Mouse (Mus musculus): Measurements from ENCODE around the gene H2-DMb2. TPM values are rescaled to one million over a fixed set of nuclear protein-coding genes. Genes with fewer than 3 reads are reported as not detected.

H2-DMb2 gene
- under 1 TPM; 0.36 to 0.37 TPM for total RNA-seq (2021)
- long read RNA-seq, experiment 1 = 0 reads
- long read RNA-seq, experiment 2, partial matches to known transcripts = 0 of 2 reads
- long read RNA-seq, experiment 2, other reads (novel, unspliced or antisense) = 0 of 2 reads

DNA sequence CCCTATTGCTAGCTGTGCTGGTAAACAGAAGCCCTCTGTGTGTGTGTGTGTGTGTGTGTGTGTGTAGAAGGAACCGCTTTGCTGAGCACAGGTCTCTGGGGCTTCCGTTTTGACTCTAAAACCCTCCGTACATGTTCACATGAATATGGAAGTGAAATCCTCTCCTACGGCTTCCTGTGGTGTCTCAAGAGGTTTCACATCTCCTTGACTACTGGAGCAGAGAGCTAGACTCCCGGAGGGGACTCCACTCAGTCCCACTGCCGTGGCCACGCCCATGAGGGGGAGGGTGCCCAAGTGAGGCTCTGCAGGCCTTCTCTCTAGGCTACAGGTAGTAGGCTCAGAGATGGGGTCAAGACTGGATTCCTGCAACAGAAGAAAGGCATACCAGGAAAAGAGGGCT, at the start of gene H2-DMb2:
H2-DMb2 (plus strand) TSS at position 275 of the 400 bp plus-strand sequence.
- peak in 1 of 2 experiments; percentile 45 for DNase-seq (ENCODE audit: low spot score in 2 of 2)

DNA sequence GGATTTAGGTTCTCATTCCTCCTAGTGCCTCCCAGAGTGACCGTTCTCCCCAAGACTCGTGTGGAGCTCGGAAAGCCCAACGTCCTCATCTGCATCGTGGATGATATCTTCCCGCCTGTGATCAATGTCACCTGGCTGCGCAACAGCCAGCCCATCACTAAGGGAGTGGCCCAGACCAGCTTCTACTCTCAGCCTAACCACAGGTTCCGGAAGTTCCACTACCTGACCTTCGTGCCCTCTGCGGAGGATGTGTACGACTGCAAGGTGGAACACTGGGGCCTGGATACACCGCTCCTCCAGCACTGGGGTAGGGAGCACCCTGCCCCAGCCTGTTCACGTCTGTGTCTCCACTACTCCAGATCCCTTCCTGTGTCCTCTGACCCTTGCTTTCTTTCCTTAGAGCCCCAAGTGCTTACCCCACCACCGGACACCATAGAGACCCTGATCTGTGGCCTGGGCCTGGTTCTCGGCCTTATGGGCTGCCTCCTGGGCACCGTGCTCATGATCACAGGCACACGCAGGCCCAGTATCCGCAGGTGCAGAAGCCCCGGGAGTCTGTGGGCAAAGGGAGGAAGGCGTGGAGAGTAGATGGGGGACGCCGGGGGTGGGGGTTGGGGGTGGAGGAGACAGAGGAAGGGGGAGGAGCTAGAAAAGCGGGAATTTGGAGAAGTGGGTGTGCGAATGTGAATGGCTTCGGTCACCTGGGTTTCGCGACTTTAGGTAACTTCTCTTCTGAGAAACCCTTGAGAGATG, 48.6 kb upstream of the H2-DMb2 start:
- no peak for DNase-seq (ENCODE audit: low spot score in 2 of 2)

DNA sequence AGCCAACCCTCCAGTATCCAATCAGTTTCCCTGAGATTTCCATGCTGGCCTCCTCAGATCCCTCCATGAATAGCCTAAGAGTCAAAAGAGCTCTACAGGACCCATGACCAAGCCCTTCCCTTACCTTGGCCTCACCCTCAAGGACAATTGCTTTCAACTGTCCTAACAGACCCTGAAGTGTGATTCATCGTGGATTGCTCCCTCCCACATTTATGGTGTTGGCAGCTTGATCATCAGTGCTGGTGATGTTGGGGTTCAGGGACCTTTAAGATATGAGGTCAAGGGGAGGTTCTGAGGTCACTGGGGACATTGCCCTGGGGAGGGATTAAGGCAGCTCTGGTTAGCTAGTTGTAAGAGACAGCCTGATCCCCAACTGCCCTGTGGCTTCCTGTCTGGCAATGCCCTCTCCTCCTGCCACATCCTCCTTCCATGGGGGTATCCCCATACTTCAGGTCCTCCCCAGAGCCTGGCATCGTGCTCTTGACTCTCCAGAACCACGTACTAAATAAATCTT, 46.6 kb upstream of the H2-DMb2 start:
- DNase-seq (ENCODE audit: low spot score in 2 of 2) = no peak

DNA sequence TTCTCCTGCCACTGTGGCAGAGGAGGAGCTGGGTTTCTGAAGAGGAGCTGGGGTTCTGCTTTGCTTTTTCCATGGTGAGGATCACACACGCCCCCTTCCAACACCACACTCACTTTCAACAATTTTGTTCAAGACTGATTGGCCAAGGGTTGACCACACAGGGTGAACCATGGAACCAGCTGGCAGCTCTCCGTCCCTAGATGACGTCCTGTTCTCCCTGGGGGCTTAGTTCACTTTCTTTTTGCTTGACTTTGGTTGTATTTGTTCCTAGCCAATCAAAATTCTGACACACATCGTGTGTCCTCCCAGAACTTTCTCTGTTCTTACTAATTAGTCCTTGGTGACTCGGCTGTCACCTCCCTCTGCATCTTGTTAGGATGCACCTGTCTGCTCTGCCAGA, 45.8 kb upstream of the H2-DMb2 start:
- no peak for DNase-seq (ENCODE audit: low spot score in 2 of 2)

DNA sequence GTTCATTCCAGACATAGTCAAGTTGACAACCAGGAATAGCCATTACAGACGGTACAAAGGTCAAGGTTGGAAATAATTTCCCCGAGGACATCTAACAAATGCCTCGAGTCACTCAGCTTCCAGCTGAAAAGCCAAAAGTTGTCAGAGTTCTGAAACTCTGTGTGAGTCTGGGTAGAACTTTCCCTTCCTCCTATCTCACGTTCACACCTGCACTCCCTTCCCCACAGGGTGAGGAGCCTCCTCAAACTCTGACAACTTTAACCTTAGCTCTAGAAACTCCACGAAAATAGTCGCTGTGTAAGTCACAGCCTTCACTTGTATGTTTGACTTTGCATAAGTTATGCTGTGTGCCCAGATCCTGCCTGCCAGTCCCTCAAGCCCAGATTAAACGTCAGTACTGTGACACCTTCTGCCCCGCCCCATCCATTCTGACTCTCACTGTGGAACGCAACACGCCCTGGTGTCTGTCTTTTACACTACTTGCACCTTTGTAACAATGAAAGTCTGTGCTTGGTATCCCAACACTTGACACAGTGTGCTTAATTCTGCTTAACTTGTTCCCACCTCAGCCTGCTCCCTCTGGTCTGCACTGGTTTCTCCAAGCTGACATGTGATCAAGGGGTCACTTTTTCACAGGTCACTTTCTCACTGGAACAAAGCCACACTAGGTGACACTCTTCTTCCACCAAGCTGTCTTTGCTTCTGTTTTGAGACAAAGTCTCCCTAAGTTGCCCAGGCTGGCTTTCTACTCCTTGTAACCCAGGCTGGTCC, 44.2 kb upstream of the H2-DMb2 start:
- DNase-seq (ENCODE audit: low spot score in 2 of 2) = no peak

DNA sequence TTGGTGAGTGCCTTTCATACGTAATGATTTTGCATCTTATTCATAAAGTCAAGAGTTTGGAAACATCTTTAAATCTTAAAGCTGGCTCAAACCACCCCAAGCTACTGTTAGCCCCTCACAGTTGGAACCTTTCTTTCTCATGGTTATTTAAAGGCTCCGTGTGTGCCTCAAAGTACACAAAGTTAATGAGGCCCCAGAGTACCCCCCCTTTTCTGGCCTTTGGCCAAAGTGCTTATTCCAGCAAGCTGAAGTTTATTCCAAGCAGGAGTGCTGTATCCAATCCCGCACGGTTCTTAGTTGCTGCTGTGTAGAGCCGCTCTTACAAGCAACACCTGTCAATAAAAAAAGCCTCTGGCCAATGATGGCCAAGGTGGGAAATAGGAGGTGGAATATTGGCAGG, 43.6 kb upstream of the H2-DMb2 start:
- DNase-seq (ENCODE audit: low spot score in 2 of 2) = no peak

DNA sequence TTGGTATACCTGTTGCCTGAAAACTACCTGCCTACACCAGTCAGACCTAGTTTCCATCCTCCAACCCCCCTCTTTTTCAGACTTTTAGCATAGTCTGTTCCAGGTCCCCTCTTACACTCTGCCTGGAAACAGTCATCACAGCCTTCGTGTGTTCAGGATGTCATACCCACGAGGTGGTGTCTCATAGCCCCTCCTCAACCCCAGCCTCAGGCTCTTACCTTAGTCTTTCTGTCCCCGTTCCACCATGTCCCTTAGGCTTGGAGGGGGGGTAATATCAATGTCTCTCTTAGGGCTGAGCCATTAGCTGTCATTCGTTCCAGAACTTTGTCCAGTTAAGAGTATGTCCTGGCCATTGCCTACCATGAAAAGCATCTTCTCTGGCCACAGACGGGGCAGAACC, 41.9 kb upstream of the H2-DMb2 start:
- DNase-seq (ENCODE audit: low spot score in 2 of 2) = no peak

DNA sequence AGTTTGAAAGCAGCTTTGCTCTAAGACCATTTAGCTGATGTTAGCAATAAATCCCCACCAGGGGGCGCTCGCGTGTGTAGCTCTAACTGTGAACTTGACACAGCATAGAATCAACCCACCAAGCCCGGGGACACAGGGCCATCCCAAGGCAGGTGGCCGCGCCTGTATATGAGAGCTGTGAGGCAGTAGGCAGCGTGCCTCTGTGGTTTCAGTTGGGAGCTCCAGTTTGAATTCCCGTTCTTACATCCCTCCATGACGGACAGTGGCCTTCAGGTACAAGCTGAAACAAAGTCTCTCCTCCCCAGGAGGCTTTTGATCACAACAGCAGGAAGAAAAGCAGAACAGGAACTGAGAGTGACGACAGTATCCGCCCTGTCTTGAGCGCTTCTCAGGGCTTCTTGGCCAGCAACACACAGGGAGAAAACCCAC, 41.5 kb upstream of the H2-DMb2 start:
- peak; percentile 93 to 95 for DNase-seq (ENCODE audit: low spot score in 2 of 2)

DNA sequence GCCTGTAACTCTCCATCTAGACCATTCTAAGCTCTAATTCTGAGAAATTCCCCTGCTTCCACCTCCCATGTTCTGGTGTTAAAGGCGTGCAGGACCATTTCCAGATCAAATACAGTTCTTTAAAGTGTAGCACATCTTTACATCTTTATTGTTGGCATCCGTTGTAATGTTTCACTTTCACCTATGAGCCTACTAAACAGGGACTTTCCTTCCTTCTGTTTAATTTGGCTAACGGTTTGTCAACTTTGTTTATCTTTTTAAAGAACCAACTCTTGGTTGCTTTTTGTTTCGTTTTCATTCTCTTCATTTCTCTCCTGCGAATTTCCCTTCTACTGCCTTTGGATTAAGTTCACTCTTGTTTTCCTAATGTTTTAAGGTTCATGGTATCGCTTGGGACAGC, 40.3 kb upstream of the H2-DMb2 start:
- DNase-seq (ENCODE audit: low spot score in 2 of 2) = no peak

DNA sequence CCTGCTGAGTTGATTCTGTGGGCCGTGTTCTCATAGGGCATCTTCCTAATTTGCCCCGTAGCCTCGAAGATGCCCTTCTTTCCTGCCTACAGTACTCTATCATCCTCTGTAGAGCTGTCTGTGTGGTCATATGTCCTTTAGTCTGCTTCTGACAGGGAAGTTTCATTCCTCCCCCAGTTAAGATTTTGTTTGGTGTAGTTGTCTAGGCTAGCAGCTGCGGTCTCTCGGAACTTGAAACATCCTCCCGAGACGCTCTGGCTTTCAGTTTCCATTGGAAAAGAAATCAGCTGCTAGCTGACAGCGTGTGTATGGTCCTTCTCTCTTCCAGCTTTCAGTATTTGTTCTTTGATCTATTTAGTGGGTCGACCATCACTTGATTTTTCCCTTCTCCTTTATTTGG, 38.3 kb upstream of the H2-DMb2 start:
- no peak for DNase-seq (ENCODE audit: low spot score in 2 of 2)

DNA sequence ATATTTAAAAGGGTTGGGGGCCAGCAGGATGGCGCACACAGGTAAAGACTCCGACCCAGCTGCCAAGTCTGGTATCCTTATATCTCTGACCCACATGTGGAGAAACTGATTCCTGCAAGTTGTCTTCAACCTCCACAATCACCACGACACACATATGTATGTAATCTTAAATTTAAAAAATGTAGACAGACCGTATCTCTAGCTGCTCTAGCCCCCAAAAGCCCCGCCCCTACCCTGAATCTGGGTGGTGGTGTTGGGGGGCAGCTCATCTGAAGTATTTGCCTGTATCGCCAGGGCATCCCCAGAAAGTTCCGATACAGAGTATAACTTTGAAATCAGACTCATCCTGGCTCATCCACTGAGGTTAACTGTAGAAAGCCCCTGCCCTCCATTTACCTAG, 36.6 kb upstream of the H2-DMb2 start:
- no peak for DNase-seq (ENCODE audit: low spot score in 2 of 2)

DNA sequence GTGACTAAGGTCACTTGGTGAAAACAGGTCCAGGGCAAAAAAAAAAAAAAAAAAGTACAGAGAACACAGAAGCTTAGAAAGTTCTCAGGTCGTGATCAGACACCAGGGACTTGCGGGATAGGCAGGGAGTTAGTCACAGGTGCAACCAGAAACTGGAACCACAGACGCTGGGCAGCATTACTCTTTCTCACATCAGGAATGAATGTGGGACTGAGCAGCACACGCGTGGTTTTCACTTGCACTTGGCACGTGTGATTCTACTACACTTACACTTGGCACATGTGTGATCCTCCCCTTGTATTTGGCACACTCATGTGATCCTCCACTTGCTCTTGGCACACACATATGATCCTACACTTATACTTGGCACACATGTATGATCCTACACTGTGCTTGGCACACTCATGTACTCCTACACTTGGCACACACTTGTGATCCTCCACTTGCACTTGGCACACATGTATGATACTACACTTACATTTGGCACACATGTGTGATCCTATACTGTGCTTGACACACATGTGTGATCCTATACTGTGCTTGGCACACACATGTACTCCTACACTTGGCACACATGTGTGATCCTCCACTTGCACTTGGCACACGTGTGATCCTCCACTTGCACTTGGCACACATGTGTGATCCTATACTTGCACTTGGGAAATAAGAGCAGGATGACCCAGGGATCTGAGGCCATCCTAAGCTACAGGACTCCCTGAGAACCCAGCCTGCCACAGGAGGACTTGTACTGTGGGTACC, 35.8 kb upstream of the H2-DMb2 start:
- no peak for DNase-seq (ENCODE audit: low spot score in 2 of 2)

DNA sequence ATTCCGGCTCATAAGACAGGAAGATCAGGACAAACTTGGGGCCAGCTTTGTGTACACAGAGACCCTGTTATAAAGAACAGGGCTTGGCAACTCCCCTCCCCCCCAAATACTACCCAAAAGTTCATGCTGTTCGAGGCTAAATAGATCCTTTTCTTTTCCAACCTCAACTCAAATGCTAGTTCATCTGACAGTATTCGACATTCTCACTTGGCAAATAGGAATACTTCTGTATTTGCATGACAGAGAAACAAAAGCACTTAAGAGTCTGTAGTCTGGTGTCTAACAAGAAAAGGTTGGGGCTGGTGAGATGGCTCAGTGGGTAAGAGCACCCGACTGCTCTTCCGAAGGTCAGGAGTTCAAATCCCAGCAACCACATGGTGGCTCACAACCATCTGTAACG, 34.6 kb upstream of the H2-DMb2 start:
- no peak for DNase-seq (ENCODE audit: low spot score in 2 of 2)

DNA sequence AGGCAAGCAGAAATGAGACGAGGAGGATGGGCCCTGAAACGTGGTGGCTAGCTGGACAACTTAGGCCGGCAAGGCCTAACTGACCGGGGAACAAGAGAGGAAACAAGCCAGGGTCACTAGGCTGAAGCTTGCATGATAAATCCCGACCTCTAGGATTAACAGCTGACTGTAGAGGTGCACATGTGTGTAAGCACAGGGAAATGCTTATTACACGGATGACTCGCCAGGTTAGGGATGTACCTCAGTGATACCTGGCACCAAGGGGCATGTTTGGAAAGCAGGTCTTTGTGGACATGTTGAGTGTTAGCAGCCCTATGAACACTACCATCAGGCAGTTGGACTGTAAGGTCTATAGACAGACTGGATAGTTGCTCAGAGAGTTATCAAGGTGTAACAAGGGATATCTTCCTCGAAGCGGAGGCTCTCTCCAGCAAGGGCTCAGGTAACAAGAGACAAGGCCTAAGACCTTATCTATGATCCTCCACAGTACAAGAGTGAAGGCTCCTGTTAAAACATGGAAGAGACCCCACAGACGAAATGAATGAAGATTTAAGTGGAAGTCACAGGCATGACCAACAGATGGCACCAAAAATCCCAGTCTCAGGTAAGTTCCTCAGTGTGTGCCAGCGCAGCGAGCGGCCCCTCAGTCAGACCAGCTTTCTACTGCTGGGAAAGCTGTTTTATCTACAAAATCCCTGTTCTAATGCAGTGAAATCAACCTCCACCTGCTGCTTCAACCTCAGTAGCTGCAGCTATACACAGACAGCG, 33.9 kb upstream of the H2-DMb2 start:
- no peak for DNase-seq (ENCODE audit: low spot score in 2 of 2)

DNA sequence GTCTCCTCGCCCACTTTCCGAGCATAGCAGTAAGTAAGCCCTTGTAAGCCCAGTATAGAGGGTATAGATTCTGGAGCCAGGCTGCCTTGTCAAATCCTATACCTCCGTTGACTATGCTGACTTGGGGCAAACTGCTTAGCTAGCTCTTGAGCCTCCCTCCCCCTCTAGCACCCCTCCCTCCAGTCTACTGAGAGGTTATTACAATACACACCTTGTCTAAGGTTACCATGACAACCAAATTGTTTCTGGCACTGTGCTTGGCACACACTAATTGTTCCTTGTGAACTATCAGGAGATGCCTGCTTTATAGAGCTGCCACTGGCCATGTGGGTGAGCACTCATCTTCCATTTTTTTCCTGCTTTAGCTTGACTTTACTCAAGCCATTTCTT, 33.3 kb upstream of the H2-DMb2 start:
- DNase-seq (ENCODE audit: low spot score in 2 of 2) = no peak

DNA sequence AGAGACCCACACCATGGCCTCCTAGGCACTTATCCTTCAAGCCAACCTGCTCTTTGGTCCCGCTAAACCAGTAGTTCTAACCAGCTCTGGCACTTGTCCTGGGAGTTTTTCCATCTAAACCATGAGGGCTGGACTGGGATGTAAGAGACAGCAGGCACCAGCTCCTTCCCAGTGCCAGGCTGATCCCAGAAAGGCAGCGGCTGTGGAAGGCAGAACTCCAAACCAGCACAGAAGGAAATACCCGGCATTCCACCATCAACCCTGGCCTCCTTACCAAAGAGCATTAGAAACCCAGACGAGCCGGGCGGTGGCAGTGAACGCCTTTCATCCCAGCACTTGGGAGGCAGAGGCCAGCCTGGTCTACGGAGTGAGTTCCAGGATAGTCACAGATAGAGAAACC, 32.8 kb upstream of the H2-DMb2 start:
- no peak for DNase-seq (ENCODE audit: low spot score in 2 of 2)

DNA sequence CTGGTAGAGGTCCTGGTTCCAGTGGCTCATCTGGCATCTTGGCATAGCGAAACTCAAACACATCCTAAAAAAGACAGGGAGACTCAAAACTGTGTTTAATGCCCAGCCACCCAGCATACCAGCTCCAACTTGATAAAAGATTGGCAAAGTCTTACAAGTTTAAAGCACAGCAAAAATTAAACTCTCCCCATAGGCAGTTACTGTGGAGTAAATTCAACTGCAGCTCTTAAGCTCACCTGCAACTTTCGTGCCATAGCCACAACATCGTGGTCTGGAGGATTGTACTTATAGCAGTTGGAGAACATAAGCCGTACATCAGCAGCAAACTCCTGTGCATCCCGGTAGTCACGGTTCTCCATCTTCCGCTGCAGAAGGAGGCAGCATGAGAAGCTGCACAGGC, 29.0 kb upstream of the H2-DMb2 start:
- no peak for DNase-seq (ENCODE audit: low spot score in 2 of 2)

DNA sequence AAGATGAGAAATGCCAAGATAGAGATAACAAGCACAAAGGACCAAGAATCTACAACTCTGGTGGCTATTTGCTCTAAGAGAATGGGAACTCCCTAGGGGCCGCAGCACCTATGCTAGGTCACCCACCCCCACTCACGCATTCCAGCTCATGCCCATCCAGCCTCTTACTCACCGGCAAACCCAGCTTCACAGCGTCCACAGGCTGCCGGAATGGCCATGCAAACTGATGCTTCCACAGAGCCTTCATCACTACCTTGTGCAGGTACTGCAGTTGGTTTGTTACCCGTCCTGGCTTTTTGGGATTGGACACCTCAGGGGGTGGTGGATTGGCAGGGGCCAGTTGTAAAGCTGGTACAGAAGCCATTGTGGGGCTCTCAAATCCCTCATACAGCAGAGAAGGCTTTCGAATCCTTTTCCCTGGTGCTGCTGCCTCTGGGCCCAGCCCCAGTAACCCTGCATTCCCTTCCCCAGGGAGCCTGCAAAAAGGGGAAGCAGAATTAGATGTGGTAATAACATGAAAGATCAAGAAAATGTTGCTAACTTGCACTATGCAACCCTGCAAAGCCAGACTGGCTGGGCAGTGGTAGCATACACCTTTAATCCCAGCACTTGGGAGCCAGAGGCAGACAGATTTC, 26.3 kb upstream of the H2-DMb2 start:
- DNase-seq (ENCODE audit: low spot score in 2 of 2) = no peak

DNA sequence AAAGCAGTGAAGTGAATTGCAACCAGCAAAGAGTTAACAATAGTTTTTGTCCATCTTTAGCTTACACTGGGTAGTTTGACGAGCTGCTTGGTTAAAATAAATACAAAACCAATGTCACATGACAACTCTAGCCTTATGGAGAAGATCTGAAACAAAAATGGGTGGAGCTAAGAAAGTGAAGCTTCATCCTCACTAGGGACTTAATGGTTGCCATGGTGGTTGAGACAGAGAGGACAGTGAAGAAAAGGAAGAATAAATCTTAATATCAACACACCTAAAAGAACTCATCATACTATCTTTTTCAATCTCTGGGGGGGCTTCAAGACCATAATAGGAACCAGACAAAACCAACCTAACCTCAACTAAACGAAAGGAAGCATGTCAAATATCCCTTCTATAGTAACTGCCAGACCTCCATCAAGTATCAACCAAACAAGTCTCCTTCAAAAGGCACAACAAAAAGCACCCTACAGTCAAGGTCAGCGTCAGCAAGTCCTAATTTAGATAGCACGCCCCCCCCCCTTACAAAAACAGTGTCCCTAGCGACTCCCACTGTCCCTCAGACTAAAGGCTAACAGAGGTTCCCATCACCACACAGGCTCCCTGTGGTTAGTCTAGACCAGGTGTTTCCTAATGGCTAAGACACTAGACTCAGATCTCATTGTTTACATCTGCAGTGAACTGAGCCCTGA, 25.5 kb upstream of the H2-DMb2 start:
- DNase-seq (ENCODE audit: low spot score in 2 of 2) = no peak

Data from gastrocnemius, postnatal 4 days (tissue).